ENCODE assay signal across 10 mouse cellular contexts in genomic region chr1:88752332-88752731, GRCm38 (mm10). TPM values are rescaled to one million over a fixed set of nuclear protein-coding genes. Genes with fewer than 3 reads are reported as not detected.
DNase-seq lines count a peak whose midpoint lies in the region; ATAC-seq lines count a peak whose summit lies in the region.
"Had no signal": no experiment of that assay in that cellular context is flagged by ENCODE, and none has a peak within 500 bp of the region (broad histone marks: within the 10 kb centered on the region; RNA-seq: fewer than 3 reads in every experiment).

No protein-coding gene starts in this region.

- no peaks in the 10 kb centered on the region for H3K27me3 ChIP-seq in stomach, embryonic 14.5 days (ENCODE audit: control insufficient read depth, insufficient read depth, low read length)
- H3K27me3 ChIP-seq: embryonic facial prominence, embryonic 13.5 days; limb, embryonic 13.5 days had no signal

- no peak overlapping the region for H3K4me2 ChIP-seq in stomach, embryonic 14.5 days (replicated peaks; ENCODE audit: low read depth, low read length)
- H3K4me2 ChIP-seq: embryonic facial prominence, embryonic 13.5 days; limb, embryonic 13.5 days had no signal

- WGBS in stomach, embryonic 14.5 days: 2% methylated on average over 5 of the region's 5 CpGs

- H3K9ac ChIP-seq in stomach, embryonic 14.5 days (replicated peaks; ENCODE audit: low read depth, low read length): no peak overlapping the region
- H3K9ac ChIP-seq: embryonic facial prominence, embryonic 13.5 days; limb, embryonic 13.5 days had no signal

- no peak overlapping the region for H3K4me3 ChIP-seq in stomach, embryonic 14.5 days (ENCODE audit: low read depth, low read length)
- H3K4me3 ChIP-seq: embryonic facial prominence, embryonic 13.5 days; limb, embryonic 13.5 days had no signal

- DNase-seq in cerebellum, postnatal 10 days: peak; percentile 71 to 81
- DNase-seq in cerebellum, adult 8-10 months: no peak
- peak; percentile 48 for DNase-seq in testis, postnatal 10 days (ENCODE audit: low spot score)
- no peak for DNase-seq in testis, postnatal 14 days (ENCODE audit: low spot score)
- peak; percentile 6 to 36 for DNase-seq in layer of hippocampus, postnatal 36 days
- no peak for DNase-seq in B cell, adult 2 months
- no peak for DNase-seq in spleen, postnatal 4 days (ENCODE audit: low spot score in 2 of 2)

- peak; percentile 66; the same call in 1 of the 2 replicates for ATAC-seq in stomach, embryonic 14.5 days (ENCODE audit: insufficient number of reproducible peaks, insufficient read depth, low FRiP score, low read depth)

- H3K4me1 ChIP-seq in stomach, embryonic 14.5 days (ENCODE audit: control insufficient read depth, insufficient read depth, low read length): 0 out of 2 replicates have a peak, but pooled peaks cover 3% of the 10 kb centered on the region

- H3K36me3 ChIP-seq in stomach, embryonic 14.5 days (ENCODE audit: control insufficient read depth, insufficient read depth, low read length): no peaks in the 10 kb centered on the region
- H3K36me3 ChIP-seq: embryonic facial prominence, embryonic 13.5 days; limb, embryonic 13.5 days had no signal

- no peak overlapping the region for H3K27ac ChIP-seq in stomach, embryonic 14.5 days (ENCODE audit: low read length)
- H3K27ac ChIP-seq: embryonic facial prominence, embryonic 13.5 days; limb, embryonic 13.5 days had no signal

- no peaks in the 10 kb centered on the region for H3K9me3 ChIP-seq in stomach, embryonic 14.5 days (ENCODE audit: control insufficient read depth, low read depth, low read length)
- H3K9me3 ChIP-seq: embryonic facial prominence, embryonic 13.5 days had no signal

RNA-seq across cellular contexts. Expression of gene Arl4c, which starts 50.3 kb away (rescaled TPM):
- 10 to 100 TPM; 26.1 to 29.0 TPM for total RNA-seq in layer of hippocampus, postnatal 36 days (2021)
- polyA plus RNA-seq in stomach, embryonic 14.5 days (2014; fragmentation: Nextera tagmentation; extraction: Ambion mirVana): 6.5 TPM in 2 replicates

Comparison
In these comparisons a context has a peak if more than half of its experiments do, and no peak if none do; other contexts are left out.
1. DNase-seq: peak in cerebellum, postnatal 10 days (2 of 2), testis, postnatal 10 days (single experiment) and layer of hippocampus, postnatal 36 days (2 of 2); none in cerebellum, adult 8-10 months (single experiment), testis, postnatal 14 days (single experiment), B cell, adult 2 months (0 of 2) and spleen, postnatal 4 days (0 of 2).